Mouse (Mus musculus): ENCODE data around the gene Dhrs2. TPM values are rescaled to one million over a fixed set of nuclear protein-coding genes. Genes with fewer than 3 reads are reported as not detected.

Gene Dhrs2
- total RNA-seq, 2 experiments from 2014 or later, result not detected

DNA sequence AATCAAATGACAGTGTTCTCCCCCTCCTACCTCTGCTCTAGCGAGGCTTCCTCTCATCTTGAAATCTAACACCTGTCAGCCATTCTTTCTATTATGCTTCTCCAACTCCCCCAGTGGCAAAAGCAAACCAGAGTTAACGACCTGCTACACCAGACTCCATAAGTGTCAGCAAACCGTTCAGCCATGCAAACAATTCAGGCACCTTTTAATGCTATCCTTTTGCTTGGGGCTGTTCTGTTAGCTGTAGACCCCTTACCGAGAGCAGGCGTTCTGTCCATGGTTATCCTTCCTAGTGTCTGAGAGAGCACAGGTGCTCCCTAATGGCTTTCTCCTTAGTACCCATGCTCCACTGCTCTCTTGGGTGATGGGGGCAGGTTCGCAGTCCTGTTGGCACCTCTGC is 25.4 kb downstream of the Dhrs2 start:
- no peak for DNase-seq
- intact Hi-C loops (cut with DNase I), result no loop called here

- no peak for DNase-seq
- intact Hi-C loops (cut with DNase I), result no loop called here
Observed at GRCm38 (mm10) chr14:55248284-55248683, 26.5 kb downstream of the Dhrs2 start.

DNA sequence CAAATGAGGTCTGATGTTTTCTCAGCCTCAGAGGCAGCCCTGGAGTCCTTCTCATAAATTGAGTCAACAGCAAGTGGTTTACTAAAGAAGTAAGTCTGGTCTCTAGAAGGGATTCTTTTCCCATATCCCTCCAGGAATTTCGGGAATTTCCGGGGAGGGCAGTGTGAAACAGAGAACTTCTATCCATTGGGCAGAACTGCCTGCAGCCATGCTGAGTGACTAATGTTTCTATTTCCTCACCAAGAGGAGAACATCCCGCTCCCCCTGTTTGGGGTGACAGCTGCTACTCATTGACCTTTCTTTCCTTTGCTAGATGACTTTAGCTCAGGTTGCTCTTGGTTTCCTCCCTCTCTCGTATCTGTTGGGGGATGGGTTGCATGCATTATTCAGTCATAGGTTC is 31.8 kb downstream of the Dhrs2 start:
- DNase-seq, result no peak
- intact Hi-C loops (cut with DNase I), result no loop called here

- intact Hi-C loops (cut with DNase I), result no loop called here
- no peak for DNase-seq
Observed at GRCm38 (mm10) chr14:55255443-55255842, 33.6 kb downstream of the Dhrs2 start.

DNA sequence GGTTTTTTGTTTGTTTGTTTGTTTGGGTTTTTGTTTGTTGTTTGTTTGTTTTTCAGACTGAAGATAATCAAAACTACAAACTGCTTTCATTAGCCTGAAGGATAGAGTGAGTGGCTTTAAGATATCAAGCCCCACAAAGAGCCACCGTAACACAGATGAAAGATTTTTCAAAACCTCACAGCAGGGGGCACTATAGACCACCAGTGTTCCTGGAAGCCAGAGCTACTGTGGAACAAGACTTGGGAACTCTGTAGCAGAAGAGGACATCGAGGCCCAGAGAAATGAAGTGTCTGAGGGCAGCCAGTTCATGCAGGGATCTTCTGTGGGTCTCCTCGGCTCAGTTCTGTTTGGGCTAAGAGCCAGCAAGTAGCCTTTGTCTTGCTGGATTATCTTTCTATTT is 49.4 kb downstream of the Dhrs2 start:
- DNase-seq, result peak; percentile 78 to 85
- intact Hi-C loops (cut with DNase I), result loop anchor here (1.0 kb wide), 1 partner anchor 167 kb away; no protein-coding TSS in a partner anchor

DNA sequence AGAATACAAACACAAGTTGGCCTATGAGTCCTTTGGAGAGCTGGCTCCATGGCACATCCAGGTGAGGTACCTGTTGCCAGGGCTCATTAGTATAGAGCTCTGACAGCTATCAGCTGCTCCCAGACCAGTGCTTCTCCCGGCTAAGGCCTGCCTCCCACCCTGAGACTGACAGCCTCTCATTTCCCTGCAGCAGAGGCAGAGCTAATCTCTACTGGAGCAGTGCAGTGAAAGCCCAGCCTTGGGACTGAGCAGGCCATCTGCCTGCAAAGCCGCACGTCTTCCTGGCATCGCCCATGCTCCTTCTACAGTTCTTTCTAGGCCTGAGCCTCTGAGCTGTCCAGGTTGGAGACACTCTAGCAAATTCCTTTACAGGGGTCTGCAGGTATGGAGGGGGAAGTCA is 51.2 kb downstream of the Dhrs2 start:
- no peak for DNase-seq
- intact Hi-C loops (cut with DNase I), result no loop called here

DNA sequence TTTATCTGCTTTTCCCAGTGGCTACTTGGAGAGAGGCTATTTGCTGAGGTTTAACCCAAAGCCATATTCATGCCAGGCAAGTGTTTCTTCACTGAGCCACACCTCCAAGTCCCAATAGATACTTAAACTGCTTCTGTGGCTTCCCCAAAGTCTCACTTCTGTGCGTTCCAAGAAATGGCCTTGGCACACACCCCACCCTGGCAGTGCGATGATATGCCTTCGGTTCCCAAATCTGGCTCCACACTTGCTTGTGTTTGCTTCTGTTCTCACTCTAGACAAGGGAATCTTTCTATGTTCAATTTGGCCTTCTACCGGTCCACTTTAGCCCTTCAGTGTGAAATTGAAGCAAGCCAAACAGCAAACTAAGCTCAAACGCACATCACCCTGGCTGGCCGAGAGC is 53.0 kb downstream of the Dhrs2 start:
- intact Hi-C loops (cut with DNase I), result no loop called here

DNA sequence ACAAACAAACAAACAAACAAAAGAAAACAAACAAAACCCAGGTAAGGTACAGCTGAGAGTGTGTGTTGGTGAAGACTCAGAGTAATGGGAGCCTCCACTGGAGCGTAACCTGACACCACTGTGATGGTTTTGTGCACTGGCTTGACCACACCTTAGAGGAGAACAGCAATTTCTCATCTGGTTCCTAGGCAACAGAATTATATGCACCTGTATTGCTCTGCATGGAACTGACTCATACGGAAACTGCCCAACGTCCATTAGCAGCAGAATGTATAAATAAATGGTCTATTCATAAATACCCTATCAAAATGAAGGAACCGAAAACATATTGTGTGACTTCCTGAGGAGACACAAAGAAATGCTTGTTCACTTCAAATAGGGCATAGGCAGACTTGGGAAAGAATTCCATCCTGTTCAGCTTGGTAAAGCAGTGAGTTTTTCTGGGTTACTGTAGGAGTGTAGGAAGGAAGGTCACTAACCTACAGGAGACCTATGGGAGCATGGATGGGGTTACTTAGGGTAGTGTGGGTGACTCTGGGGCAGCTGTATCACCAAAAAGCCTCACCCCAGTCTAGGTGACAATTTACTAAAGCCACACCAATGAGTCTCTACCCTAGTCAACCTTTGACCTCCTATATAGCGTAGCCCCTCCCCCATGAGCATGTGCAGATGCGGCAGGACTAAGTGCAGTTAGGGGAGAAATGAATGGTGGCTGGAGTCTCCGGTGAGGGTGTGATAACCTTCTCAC is 57.7 kb downstream of the Dhrs2 start:
- intact Hi-C loops (cut with DNase I), result no loop called here
- no peak for DNase-seq

More for the DNA sequence above, 53.0 kb downstream of the Dhrs2 start:
- DNase-seq, result peak in 1 of 2 experiments; percentile 4

Other genes starting within 250 kb of the Dhrs2 start
- gene Gm17428, start 245.1 kb upstream of the Dhrs2 start, total RNA-seq (2021), result not detected
- gene Myh7, start 227.4 kb upstream of the Dhrs2 start, total RNA-seq (2021), result 1,000 to 10,000 TPM; 1,842 to 1,858 TPM
- 10 to 100 TPM; 30.6 to 33.9 TPM for gene Ngdn, start 206.6 kb upstream of the Dhrs2 start, total RNA-seq (2021)
- 1 to 10 TPM; 2.2 to 3.4 TPM for gene Zfhx2, start 129.7 kb upstream of the Dhrs2 start, total RNA-seq (2021)
- 10 to 100 TPM; 11.3 to 13.8 TPM for gene Thtpa, start 127.2 kb upstream of the Dhrs2 start, total RNA-seq (2021)
- gene Ap1g2, start 115.4 kb upstream of the Dhrs2 start, total RNA-seq (2021), result 1 to 10 TPM; 5.5 to 5.7 TPM
- under 1 TPM; 0.12 to 0.15 TPM for gene Jph4, start 105.1 kb upstream of the Dhrs2 start, total RNA-seq (2021)